Mouse (Mus musculus): ENCODE measurements around the gene Utp14b.

Utp14b gene

DNA sequence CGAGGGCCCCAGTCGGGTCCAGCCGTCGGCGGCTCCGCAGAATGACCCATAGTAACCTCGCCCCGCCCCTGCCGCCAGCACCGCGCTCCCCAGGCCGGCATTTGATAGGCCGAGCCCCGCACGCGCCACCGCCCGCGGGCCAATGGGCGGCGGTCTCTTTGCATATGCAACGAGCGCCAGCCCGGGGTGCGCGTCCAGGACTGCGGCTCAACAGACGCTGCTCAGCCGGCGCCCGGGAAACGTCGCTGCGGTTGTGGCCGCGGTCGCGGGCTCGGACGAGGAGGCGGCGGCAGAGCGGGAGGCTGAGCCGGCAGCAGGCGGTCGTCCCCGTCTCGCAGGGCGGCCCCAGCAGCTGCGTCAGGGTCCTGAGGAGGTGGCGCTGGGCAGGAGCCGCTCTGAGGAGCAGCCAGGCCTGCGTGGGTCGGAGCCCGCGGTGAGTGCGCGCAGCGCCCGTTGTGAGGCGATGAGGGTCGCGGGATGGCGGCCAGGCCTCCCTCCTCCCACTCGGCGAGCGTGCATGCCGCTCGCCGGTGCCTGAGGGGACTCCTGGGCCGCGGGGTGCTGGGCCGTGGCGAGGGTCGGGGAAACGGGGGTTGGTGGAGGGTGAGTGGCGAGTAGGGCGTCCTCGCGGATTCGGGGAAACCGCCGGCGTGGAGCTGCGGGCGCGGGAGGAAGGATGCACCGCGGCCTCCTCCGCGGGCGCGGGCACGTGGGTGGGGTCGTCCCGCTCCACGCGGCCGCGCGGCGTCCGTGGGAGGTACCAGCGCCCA lies at the start of gene Utp14b, which contains the start of gene Acsl3:
TSS of gene Utp14b (plus strand) at position 368 of the 770 bp plus-strand sequence.
TSS of gene Acsl3 (plus strand) at position 155 of the 770 bp plus-strand sequence.
- peak; percentile 97 for DNase-seq (ENCODE audit: low spot score)

DNA sequence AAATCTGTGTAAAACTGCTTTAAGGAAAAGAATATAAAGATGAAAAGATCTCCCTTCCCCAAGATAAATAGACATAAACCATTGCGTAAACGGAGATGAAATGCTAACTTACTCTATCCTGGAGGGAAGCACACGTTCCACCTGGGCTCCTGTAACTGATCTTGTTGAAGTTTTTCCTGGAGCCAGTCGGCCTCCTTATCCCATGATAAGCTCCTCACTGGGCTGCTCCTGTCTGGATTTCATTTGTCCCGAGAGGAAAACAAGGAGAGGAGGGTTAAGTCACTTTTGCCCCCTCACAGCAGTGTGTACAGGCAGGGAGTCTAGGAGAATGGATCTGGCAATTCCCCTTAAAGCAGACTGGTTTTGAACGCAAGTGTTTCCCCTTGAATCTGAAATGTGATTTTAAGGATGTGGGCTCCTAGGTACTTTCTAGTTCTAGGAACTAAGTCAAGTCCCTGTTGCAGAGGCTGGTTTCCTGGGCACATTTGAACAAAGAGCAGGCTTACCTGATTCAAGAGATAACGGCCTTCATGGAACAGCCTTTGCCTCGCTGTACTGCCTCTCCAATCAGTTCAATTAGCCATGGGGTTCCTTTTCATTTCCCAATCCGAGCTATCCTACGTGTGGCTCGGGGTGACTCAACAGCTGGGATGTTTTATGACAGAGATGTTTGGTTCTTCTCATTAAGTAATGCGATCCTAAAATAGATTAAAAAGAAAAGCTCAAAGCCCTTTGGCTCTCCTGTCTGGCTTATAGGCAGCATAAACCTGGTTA lies 48.5 kb upstream of the Utp14b start:
- no peak for DNase-seq (ENCODE audit: low spot score)

DNA sequence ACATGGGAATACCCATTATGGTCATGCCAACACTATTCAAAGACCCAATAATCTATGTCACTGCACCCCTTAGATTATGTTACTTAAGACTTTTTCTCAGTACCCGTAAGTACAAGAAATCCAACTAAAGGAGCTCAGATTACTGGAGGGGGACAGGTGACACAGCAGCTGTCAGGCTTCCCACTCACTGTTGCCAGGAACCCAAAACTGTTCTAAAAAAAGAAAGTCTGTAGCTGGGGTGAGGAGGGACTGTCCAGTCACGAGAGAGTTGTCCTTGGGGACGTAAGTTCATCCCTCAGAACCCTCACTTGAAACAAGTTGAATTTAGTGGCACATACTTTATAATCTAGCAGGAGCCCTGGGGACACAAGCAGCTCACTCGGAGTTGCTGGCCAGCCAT lies 46.8 kb upstream of the Utp14b start:
- DNase-seq (ENCODE audit: low spot score): no peak

DNA sequence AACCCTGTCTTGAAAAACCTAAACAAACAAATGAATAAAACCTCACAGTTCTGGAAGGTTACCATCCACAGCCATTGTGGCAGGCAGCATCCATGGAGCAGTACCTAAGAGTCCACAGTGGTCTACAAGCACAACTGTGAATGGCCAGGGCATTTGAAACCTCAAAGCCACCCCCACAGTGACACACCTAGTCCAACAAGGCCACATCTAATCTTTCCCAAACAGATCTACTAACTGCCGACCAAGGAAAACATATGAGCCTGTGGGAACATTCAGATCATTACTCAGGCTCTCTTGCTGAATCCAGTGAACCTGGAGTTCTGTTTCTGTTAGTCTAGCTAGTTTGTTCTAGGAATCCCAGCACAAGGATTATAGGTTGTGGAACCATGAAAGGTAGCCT lies 44.9 kb upstream of the Utp14b start:
- no peak for DNase-seq (ENCODE audit: low spot score)

DNA sequence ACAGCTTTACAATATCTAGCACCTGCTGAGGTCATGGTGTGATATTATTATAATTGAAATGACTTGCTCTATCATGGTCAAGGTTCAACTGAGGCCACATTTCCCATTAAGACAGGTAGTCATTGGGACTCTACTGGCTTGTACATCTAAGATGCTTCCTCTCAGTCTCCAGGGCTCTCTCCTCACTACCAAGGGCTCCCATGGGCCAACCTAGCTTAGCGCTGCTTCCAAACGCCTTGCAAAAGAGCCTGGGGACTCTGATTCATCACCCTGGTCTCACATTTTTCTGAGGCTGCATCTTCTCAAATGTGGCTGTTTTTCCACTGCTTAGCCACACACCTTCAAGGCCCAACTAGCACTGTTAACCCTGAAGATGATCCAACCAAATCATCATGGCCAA lies 33.5 kb upstream of the Utp14b start:
- no peak for DNase-seq (ENCODE audit: low spot score)

DNA sequence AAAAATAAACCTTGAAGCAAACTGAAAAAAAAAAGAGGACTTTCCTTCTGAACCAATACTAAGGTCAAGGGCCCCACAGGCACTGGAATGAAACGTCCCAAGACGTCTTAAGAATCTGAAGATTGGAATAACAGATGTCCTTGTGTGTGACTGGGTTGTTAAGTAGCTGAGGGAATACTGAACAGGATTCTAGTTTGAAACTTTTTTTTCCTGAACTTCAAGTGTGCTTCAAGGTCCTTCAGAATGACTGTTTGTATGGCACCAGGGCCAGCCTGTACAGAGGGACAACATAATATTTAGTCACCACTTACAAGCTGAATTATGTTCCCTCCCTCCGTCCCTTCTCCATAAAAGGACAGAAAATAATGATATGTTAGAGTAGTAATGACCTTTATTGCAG lies 23.4 kb upstream of the Utp14b start:
- DNase-seq (ENCODE audit: low spot score): peak; percentile 42

DNA sequence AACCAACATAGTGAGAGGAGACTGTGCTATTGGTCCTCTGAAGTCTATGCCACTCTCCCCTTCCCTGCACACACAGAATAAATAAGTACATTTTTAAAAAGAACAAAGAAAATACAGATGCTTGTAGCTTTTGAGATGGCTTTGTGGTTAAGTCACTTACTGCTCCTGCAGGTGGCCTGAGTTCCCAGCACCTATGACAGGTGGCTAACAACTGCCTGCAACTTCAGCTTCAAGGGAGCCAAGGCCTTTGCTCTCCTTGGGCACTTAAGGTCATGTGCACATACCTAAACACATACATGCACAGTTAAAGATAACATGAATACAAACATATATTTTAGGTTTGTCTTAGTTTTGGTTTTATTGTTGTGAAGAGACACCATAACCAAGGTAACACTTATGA lies 17.0 kb upstream of the Utp14b start:
- no peak for DNase-seq (ENCODE audit: low spot score)

DNA sequence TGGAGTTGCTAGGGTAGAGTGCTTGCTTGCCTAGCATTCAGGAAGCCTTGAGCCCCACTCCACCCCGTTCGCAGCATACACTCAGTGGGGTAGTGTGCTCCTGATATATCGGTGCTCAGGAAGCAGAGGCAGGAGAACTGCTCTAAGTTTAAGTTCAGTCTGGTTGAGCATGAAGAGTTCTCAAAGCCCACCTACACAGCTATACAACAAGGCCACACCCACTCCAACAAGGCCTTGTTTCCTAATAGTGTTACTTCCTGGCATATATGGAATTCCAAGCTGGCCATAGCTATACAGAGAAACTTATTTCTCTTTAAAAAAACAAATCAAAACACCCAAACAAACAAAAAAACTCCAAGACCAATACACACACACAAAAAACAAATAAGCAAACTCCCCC lies 16.0 kb upstream of the Utp14b start:
- no peak for DNase-seq (ENCODE audit: low spot score)

DNA sequence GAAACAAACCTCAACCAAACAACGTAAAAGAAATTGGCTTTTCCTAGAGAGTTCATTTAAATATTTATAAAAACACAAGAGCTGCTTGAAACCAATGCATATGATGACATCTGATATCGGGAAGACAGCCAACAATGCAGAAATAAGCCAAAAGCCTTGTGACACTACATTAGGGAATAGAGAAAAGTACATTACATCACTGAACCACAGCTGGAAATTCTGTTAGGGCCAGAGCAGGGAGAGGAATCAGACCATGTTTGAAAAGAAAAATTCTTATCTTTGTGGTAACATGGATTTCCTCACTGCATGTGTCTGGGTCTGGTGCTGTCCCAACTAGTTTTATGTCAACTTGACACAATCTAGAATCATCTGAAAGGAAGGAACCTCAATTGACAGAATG lies 15.6 kb upstream of the Utp14b start:
- no peak for DNase-seq (ENCODE audit: low spot score)

DNA sequence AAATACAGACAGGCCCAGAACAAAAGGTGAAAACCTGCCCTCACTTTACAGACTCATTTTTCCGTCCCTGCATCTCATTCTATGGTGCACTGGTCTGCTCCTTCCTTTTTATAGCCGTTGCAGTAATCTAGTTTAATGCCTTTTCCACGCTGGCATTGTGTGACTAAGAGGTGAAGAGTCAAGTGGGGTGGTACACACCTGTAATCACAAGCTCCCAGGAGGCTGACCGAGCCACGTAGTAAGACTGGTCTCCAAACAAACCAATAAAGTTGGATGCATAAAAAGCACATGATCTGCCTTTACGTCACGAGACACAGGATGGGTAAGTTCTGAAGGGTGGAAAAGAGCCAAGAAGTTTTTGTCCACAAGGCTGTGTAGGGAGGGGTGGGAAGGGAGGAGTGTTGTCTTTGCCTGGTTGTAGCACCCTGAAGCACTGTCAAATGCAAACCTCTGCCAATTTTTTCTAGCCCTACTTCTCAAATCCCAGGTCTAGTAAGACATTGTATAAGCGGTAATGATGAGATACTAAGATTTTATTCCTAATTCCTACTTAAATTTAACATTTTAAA lies 10.4 kb upstream of the Utp14b start:
- DNase-seq (ENCODE audit: low spot score): peak; percentile 29

DNA sequence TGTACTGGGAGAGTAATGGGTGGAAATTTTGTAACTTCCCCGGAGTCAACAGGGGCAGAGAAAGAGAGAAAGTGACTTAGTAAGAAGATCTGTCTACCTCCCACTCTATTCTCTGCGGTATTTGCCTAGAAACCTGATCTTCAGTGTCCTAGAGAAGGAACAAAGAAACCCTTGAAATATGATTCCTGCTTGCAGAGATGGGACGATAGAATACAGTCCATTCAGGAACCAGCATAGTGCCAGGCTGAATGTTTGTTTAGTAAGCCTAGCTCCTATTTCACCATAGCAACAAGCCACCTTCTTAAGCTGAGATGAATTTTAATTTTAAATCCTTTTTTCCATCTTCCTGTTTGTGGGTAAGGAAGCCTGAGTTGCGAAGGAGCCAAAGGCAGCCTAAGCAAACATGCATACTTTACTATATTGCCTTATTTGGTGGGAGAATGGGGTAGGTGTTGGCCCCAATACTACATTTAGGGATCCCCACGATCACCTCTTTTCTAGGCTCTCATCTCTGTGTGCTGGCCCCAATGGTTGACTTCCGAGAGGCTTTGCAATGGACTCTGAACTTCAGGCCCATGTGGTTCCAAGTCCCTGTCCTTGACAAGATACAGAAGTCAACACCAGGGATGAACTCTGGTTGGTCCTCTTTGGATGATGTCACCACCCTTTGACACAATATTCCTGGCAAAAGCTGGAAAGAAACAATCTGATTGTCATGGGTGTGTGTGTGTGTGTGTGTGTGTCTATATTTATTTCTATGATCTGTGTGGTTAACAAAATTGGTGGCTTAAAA lies 8.4 kb upstream of the Utp14b start:
- no peak for DNase-seq (ENCODE audit: low spot score)

DNA sequence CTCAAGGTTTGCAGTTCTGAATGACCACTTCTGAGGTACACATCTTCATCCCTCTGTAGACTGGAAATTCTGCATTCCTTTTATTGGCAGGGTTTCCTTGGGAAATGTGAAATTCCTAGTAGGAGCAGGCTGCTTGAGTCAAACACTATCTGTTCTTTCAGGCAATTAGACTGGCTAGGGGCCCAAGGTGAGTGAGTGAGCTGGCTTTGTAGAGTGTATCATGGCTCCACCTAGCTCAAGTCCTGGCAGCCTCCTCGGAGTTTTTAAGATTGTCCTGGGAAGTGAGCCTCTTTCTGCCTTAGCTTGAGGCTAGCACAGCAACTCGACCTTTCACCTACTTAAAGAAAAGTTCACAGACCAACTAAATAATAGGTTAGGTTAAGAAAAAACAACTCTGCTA lies 1.4 kb upstream of the Utp14b start:
- peak; percentile 65 for DNase-seq (ENCODE audit: low spot score)

DNA sequence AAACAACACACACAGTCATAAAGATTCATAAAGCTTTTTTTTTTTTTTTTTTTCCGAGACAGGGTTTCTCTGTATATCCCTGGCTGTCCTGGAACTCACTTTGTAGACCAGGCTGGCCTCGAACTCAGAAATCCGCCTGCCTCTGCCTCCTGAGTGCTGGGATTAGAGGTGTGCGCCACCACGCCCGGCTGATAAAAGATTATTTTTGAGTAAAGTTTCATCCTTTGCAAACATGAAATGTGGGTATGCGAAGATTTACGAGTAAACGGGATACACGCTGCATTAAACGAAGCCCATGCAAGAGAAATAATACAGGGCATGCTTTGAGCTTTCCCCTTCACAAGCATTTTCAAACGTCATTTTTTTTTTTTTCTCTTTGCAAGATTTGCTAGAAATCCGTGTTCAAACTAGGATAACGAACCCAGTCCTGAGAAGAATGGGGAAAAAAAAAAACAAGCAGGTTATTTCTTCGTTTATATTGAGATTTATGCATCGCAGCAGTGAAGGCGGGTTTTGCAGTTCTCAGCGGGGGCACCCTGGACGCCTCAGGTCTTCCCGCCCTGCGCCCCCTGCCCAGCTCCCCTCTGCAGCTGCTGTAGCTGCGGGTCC lies 713 bp upstream of the Utp14b start:
- DNase-seq (ENCODE audit: low spot score): no peak

DNA sequence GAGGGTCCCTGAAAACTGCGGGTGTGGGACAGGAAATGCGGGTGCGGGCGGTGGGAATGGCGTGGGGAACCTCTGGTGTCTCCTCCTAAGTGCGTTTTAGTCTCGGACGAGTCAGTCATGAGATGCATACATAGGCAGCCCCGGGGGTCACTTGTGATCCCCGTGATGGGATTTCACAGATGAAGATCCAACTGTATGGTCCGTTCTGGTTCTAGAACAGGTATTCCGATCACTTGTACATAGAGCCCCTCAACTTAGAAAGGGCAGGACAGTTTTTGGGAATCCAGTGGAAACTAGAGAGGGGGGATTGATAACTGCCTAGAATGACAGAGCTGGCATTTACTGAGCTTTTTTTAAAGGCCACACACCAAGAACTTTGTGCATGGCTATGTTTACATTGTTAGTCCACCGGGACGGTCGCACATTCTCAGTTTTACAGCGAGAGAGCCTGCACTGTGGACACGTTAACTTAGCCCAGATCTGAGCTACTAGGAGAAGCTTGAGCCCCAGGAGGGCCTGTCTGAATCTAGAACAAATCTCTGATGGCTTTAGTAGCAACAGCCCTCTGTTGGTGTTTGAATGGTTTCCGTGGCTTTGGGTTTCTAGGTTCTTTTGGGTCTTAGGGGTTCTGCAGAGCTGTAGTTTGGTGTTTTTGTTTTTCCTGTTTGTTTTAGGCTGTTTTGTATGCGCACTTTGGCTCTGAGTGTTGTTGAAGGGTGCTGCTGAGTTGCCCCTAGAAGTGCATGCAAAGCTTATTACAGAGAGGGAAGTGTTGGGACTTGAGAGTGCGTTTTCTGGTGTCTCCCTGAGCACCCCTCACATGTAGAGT lies 817 bp downstream of the Utp14b start:
- peak; percentile 5 for DNase-seq (ENCODE audit: low spot score)

DNA sequence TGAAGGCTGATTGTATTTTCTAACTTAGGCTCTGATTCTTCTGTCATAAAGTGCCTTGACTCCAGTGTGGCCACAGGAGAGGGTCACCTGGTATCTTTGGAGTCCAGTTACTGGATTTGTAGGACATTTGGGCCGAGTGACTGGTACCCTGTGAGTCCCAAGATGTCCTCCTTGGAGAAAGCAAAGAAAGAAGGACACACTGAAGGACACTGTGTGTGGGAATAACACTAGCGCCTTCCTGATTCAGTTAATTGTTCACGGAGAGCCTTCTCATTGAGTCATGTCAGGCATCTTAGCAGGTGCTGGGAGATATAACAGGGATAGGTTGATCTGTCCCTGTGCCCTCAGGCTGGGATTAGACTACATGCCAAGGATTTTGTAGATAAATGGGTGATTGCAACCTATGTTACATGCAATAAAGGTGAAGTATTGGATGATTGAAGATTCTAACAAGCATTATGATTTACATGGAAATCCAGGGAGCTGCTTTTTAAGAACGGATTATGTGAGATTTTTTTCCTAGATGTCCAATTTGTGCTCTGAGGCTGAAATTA lies 1.5 kb downstream of the Utp14b start:
- no peak for DNase-seq (ENCODE audit: low spot score)

DNA sequence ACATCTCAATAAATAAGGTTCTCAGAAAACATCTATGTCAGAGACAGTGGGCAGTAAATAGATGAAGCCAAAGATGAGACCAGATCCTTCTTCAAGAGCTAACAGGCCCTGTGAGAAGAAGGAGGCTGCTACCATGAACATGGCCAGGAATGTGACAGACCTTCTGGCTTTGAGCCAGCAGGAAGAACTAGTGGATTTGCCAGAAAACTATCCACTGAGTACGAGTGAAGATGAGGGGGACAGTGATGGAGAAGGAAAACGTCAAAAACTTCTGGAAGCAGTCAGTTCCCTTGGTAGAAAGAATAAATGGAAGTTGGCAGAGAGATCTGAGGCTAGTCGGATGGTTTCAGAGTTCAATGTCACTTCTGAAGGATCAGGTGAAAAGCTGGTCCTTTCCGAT lies 6.5 kb downstream of the Utp14b start:
- DNase-seq (ENCODE audit: low spot score): no peak

DNA sequence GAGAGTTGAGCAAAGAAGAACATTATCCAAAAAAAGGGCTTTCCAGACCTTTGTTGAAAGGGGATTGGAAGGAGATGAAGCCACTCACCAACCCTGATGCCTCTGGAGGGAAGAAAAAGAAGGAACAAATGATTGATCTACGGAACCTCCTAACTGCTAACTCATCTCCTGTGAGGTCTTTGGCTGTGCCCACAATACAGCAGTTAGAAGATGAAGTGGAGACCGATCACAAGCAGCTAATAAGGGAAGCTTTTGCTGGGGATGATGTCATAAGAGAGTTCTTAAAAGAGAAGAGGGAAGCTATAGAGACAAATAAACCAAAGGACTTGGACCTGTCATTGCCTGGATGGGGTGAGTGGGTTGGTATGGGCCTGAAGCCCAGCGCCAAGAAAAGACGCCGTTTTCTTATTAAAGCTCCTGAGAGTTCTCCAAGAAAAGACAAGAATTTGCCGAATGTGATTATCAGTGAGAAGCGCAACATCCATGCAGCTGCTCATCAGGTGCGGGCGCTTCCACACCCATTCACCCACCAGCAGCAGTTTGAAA lies 8.2 kb downstream of the Utp14b start:
- no peak for DNase-seq (ENCODE audit: low spot score)

DNA sequence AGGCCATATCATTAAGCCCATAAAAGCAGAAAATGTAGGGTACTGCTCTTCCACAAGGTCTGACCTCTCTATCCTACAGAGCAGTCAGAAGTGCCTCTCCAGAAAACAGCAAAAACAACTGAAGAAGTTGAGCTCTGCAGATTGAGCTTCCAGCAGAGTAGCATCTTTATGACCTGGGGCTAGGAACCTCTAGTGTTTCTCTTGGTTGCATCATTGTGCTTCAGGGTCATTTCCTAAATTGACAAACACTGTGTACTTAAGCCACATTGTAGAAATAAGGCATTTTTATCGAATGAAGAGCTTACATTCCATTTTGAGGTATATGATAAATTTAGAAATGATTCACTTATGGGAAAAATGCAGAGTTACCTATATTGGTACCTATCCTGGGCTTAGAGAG lies 8.7 kb downstream of the Utp14b start:
- no peak for DNase-seq (ENCODE audit: low spot score)

DNA sequence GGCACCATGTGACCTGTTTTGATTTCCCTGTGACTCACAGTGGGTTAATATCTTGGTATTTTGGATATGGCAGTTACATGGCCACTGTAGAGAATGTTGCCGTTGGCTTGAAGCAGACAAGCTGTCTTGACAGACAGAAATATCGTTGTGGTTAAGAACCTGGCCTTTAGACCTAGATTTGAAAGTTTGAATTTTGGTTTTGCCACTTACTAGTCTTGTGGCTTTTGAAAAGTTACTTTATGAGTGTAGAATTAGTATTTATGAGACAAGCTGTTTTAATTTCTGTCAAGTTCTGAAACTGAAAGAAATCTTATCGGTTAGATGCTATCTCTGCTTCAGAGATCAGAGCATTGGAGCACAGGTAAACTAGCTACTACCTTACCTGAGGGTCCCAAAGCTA lies 24.5 kb downstream of the Utp14b start:
- no peak for DNase-seq (ENCODE audit: low spot score)

DNA sequence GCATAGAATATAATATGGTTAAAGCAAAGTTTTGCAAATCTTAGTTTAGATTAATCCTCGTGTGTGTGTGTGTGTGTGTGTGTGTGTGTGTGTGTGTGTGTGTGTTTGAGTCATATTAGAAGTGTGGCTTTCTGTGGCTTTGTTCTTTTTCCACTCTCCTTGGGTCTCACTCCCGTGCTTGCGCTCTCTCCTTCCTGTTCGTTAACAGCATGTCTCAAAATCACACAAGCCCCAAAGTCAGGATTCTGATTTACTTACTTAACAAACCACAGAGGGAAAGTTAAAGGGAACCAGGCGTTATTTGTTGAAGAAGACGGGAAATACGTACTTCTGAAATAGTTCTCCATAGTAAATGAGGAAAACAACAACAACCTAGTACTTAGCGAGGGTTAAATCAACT lies 26.3 kb downstream of the Utp14b start:
- DNase-seq (ENCODE audit: low spot score): no peak

Measured in lung, postnatal 25 days (tissue).